Mouse (Mus musculus): Measurements from ENCODE around the gene Sept9. TPM values are rescaled to one million over a fixed set of nuclear protein-coding genes. Genes with fewer than 3 reads are reported as not detected.
A peak's percentile ranks its signal among the peaks of the same experiment; 100 is the strongest.

Sept9 gene
- polyA plus RNA-seq, 1 experiment from 2014 or later = 34.5 TPM

DNA sequence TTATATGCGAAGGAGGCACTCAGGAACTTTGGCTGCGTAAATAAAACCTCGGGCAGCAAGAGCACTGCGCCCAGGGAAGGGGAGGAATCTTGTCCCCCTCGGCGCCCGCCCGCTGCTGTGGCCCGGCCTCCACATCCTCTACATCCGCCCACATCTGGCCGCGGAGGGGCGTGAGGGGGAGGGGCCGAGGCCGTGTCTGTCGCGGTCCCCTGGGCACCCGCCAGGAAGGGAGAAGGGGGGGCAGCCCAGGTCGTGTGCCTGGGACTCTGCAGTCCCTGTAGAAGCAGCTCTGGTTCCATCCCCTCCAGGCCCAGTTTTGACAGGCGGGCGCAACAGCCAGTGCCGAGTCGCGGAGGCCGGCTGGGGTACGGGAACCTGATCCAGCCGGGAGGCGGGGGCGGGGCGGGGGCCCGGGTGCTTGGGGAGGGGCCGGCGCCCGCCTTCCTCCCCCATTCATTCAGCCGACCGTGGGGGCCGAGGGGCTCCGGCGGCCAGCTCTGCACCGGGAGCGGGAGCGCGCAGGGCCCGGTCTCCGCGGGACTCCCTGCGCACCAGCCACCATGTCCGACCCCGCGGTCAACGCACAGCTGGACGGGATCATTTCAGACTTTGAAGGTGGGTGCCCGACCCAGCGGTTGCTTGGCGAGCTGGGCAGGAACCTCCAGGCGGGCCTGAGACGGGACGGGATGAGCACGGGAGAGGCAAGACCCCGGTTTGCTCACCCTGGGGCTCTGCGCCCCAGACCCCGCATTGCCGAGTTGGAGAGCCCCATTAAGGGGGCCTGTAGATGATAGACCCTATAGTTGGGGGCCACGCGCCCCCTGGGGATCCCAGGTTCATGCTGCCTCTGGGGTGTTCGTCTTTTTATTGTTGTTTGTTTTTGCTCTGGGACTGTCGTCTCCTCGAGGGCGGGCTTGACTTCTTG is 66.8 kb downstream of the Sept9 start:
- Histone ChIP-seq H3K27me3 (ENCODE audit: insufficient read depth, low read length) (0 out of 2 replicates have a peak, but pooled peaks cover 5% of the 10 kb centered on the region), H3K36me3 (replicated peaks; ENCODE audit: insufficient read depth, low read length) (no peaks in the 10 kb centered on the region), H3K4me3 (ENCODE audit: low read depth, low read length) (peak overlapping the region; percentile 56), H3K9ac (replicated peaks) (peak overlapping the region; percentile 59), H3K9me3 (ENCODE audit: low read length) (no peaks in the 10 kb centered on the region), H3K4me2 (ENCODE audit: low read depth, low read length) (peak overlapping the region; percentile 82), H3K27ac (ENCODE audit: low read depth) (peak overlapping the region; percentile 59), H3K4me1 (ENCODE audit: insufficient read depth) (peaks cover 31% of the 10 kb centered on the region)
- DNase-seq = peak; percentile 81
- 1% methylated on average over 60 of the region's 69 CpGs for WGBS (ENCODE audit: insufficient replicate concordance)
- TF ChIP-seq EP300 (IDR thresholded peaks at IDR 0.05; ENCODE audit: low read depth) = no peak; the same call in 1 of the 2 replicates
- TF ChIP-seq CTCF (IDR thresholded peaks at IDR 0.05; ENCODE audit: low read depth) = no peak
- peak; percentile 76 for ATAC-seq

DNA sequence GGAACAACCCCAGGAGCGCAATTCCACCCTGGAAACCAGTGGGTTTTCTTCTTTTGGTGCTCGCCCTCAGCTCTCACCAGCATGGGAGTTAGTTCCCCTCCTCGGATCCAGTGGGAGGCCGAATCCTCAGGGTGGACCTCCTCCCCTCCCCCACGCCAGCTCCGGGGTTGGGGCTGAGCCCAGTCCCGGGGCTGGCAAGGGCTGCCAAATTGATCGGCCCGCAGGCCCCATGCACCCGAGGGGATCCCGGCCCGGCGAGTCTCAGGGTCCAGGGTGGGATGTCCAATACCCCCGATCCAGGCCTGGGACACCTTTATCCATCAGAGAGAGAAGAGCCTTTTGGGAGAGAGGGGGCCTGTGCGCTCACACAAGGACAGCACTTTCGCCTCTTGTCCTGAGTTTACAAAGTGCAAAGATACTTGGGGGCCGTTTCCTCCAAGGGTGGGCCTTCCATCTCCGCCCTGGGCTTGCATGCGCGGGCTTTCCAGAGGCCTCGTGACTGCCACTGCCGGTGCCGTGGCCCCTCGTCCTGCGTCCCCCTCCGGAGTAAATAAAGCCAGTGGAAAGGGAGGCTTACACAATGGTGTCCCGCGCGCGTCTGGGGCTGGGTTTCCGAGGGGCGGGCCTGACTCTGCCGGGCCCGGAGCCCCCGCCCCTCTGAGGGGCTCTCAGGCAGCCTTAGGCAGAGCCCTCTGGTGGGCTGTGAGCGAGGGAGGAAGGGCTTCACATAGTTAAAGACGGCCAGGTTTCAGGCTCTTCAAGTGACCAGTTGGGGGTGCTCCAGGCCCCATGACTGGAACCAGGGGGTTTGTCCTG is 67.7 kb downstream of the Sept9 start:
- no peaks in the 10 kb centered on the region for H3K36me3 ChIP-seq (replicated peaks; ENCODE audit: insufficient read depth, low read length)
- TF ChIP-seq CTCF (IDR thresholded peaks at IDR 0.05; ENCODE audit: low read depth) (peak; percentile 42), EP300 (IDR thresholded peaks at IDR 0.05; ENCODE audit: low read depth) (no peak)
- peak overlapping the region; percentile 59 for H3K9ac ChIP-seq (replicated peaks)
- H3K4me2 ChIP-seq (ENCODE audit: low read depth, low read length) = peak overlapping the region; percentile 82
- 0 out of 2 replicates have a peak, but pooled peaks cover 5% of the 10 kb centered on the region for H3K27me3 ChIP-seq (ENCODE audit: insufficient read depth, low read length)
- H3K9me3 ChIP-seq (ENCODE audit: low read length) = no peaks in the 10 kb centered on the region
- 0 out of 2 replicates have a peak, but pooled peaks have one; percentile 20 for ATAC-seq
- peak overlapping the region; percentile 59 for H3K27ac ChIP-seq (ENCODE audit: low read depth)
- peak; percentile 49 for DNase-seq
- H3K4me3 ChIP-seq (ENCODE audit: low read depth, low read length) = peak overlapping the region; percentile 56
- 4% methylated on average over 37 of the region's 37 CpGs for WGBS (ENCODE audit: insufficient replicate concordance)
- peaks cover 31% of the 10 kb centered on the region for H3K4me1 ChIP-seq (ENCODE audit: insufficient read depth)

DNA sequence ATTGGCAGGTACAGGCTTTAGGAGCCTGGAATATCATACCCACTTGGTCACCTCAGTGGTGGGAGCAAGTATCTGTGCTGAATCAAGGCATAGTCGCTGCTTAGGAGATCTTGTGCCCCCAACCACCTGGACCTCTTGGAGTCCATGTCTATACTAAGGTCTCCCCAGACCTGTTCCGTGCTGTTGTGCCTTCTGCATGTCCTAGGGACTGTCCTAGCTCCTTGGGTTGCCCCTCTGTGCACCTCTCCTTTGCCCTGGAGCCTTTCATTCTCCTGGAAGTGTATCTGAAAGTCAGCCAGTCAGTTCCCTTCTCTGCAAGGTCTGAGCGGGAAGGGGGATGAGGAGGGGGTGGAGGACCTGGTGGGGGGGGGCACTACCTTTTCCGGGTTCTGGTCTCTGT is 68.4 kb downstream of the Sept9 start:
- Histone ChIP-seq H3K4me3 (ENCODE audit: low read depth, low read length) (no peak overlapping the region), H3K36me3 (replicated peaks; ENCODE audit: insufficient read depth, low read length) (no peaks in the 10 kb centered on the region), H3K4me2 (ENCODE audit: low read depth, low read length) (peak overlapping the region; percentile 82; the same call in 1 of the 2 replicates), H3K27ac (ENCODE audit: low read depth) (0 out of 2 replicates have a peak overlapping the region, but pooled peaks have one; percentile 59), H3K4me1 (ENCODE audit: insufficient read depth) (peaks cover 31% of the 10 kb centered on the region), H3K9ac (replicated peaks) (no peak overlapping the region), H3K27me3 (ENCODE audit: insufficient read depth, low read length) (0 out of 2 replicates have a peak, but pooled peaks cover 5% of the 10 kb centered on the region), H3K9me3 (ENCODE audit: low read length) (no peaks in the 10 kb centered on the region)
- WGBS (ENCODE audit: insufficient replicate concordance) = 27% methylated on average over 4 of the region's 4 CpGs
- no peak for DNase-seq
- no peak for ATAC-seq
- TF ChIP-seq CTCF (IDR thresholded peaks at IDR 0.05; ENCODE audit: low read depth) (no peak), EP300 (IDR thresholded peaks at IDR 0.05; ENCODE audit: low read depth) (no peak)

DNA sequence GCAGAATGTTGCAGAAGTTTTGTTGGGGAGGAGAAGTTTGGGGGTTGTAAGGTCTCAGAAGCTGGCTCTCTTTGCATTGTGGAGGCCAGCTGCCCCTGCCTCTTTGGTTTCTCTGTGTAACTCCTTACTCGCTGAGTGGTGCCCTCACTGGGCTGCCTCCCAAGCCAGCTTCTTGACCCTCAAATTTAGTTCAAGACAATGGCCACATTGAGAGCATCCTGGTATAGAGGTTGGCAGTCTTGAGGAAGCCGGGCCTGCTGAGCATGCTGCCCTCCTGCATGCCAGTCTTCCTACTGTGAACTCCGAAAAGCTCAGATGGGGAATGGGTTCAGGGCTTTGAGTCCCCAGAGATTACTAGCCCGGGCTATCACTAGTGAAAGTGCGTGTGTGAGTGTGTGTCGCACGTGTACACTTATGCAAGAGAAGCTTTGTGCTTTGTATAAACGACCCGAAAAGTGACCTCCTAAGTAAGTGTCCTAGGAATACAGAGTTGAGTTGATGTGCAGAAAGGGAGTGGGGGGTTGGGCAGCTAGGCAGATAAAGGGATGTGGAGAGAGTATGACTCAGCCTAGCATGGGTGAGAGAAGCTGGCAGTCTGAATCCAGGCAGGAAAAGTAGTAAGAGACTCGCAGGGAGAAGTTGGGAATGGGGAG is 69.0 kb downstream of the Sept9 start:
- no peak overlapping the region for H3K27ac ChIP-seq (ENCODE audit: low read depth)
- H3K9ac ChIP-seq (replicated peaks) = no peak overlapping the region
- H3K4me1 ChIP-seq (ENCODE audit: insufficient read depth) = peaks cover 28% of the 10 kb centered on the region
- 53% methylated on average over 10 of the region's 10 CpGs for WGBS (ENCODE audit: insufficient replicate concordance)
- H3K4me3 ChIP-seq (ENCODE audit: low read depth, low read length) = no peak overlapping the region
- H3K36me3 ChIP-seq (replicated peaks; ENCODE audit: insufficient read depth, low read length) = no peaks in the 10 kb centered on the region
- ATAC-seq = no peak
- no peak for DNase-seq
- TF ChIP-seq EP300 (IDR thresholded peaks at IDR 0.05; ENCODE audit: low read depth) (no peak), CTCF (IDR thresholded peaks at IDR 0.05; ENCODE audit: low read depth) (no peak)
- 0 out of 2 replicates have a peak overlapping the region, but pooled peaks have one; percentile 82 for H3K4me2 ChIP-seq (ENCODE audit: low read depth, low read length)
- H3K9me3 ChIP-seq (ENCODE audit: low read length) = no peaks in the 10 kb centered on the region
- H3K27me3 ChIP-seq (ENCODE audit: insufficient read depth, low read length) = 0 out of 2 replicates have a peak, but pooled peaks cover 5% of the 10 kb centered on the region

DNA sequence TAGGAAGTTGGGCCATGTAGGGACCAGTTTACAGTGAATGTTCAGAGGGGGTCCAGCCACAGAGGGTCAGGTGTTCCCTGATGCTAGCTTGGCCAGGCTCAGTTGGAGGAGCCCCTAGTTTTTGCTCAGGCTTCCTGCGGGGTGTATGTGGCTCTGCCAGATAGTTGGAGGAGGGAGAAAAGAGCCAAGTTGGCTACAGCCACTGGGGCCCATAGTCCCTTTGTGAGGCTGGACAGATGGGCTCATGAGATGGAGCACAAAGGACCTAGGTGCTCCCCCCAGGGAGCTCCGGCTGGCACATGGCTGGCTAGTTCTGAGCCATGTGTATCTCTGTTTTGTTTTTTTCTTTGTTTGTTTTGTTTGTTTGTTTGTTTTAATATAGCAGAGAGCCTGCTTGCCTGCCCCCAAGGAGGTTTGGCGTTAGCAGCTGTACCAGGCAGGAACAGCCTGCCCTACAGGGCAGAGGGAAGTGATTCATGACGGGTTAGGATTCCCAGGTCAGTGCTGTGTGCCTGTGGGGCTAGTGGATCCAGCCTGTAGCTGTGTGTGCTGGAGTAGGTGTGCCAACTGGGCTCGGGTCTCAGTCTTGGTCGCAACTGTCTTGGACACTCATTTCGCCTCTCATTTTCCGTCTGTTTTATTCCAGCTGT is 69.7 kb downstream of the Sept9 start:
- ATAC-seq (no peak), DNase-seq (no peak)
- Histone ChIP-seq H3K36me3 (replicated peaks; ENCODE audit: insufficient read depth, low read length) (no peaks in the 10 kb centered on the region), H3K27ac (ENCODE audit: low read depth) (no peak overlapping the region), H3K4me2 (ENCODE audit: low read depth, low read length) (no peak overlapping the region), H3K4me1 (ENCODE audit: insufficient read depth) (peaks cover 28% of the 10 kb centered on the region), H3K9me3 (ENCODE audit: low read length) (no peaks in the 10 kb centered on the region), H3K9ac (replicated peaks) (no peak overlapping the region), H3K27me3 (ENCODE audit: insufficient read depth, low read length) (0 out of 2 replicates have a peak, but pooled peaks cover 5% of the 10 kb centered on the region), H3K4me3 (ENCODE audit: low read depth, low read length) (no peak overlapping the region)
- 63% methylated on average over 8 of the region's 8 CpGs for WGBS (ENCODE audit: insufficient replicate concordance)
- TF ChIP-seq EP300 (IDR thresholded peaks at IDR 0.05; ENCODE audit: low read depth) = no peak
